Mouse (Mus musculus) midbrain, embryonic 12.5 days (tissue): ENCODE data around the gene Sox18. TPM values are rescaled to one million over a fixed set of nuclear protein-coding genes. Genes with fewer than 3 reads are reported as not detected.
A peak's percentile ranks its signal among the peaks of the same experiment; 100 is the strongest.

Experiments used
- ATAC-seq: fragments of 200-750 bp; cut with Nextera tagmentation; 2 replicates; pipeline ENCODE4 v1.8.0; 2017; ENCODE audit warnings: low read depth, moderate TSS enrichment, moderate library complexity; ENCODE audit not compliant: low FRiP score
- H3K27ac ChIP-seq: fragments of 300-500 bp; sonication (generic); replicated peaks from 2 replicates; pipeline ENCODE4 v1.5.1; 2016; ENCODE audit warnings: mild to moderate bottlenecking
- H3K27me3 ChIP-seq: fragments of 300-500 bp; sonication (generic); 2 replicates; pipeline ENCODE4 v1.6.1; 2016; ENCODE audit warnings: mild to moderate bottlenecking
- H3K36me3 ChIP-seq: fragments of 300-500 bp; sonication (generic); 2 replicates; pipeline ENCODE4 v1.6.1; 2016
- H3K4me1 ChIP-seq: fragments of 300-500 bp; sonication (generic); 2 replicates; pipeline ENCODE4 v1.6.1; 2016
- H3K4me2 ChIP-seq: fragments of 300-500 bp; sonication (generic); replicated peaks from 2 replicates; pipeline ENCODE4 v1.6.1; 2016; ENCODE audit warnings: mild to moderate bottlenecking, moderate library complexity
- H3K4me3 ChIP-seq: fragments of 300-500 bp; sonication (generic); 2 replicates; pipeline ENCODE4 v1.5.1; 2016; ENCODE audit warnings: mild to moderate bottlenecking
- H3K9ac ChIP-seq: fragments of 300-500 bp; sonication (generic); replicated peaks from 2 replicates; pipeline ENCODE4 v1.6.1; 2016; ENCODE audit warnings: mild to moderate bottlenecking, moderate library complexity
- H3K9me3 ChIP-seq: fragments of 300-500 bp; sonication (generic); 2 replicates; pipeline ENCODE4 v1.6.1; 2016; ENCODE audit warnings: mild to moderate bottlenecking
- WGBS: fragments of 180-500 bp; shearing (Covaris S2); methylation state at CpG from one replicate; pipeline ENCODE4 v1.1.7; 2016; 5-methylcytosine and 5-hydroxymethylcytosine counted together
- polyA plus RNA-seq: library from polyadenylated mRNA; unstranded; fragments of >200 nt; fragmentation: Nextera tagmentation; extraction: Ambion mirVana; gene quantifications from 2 replicates; pipeline ENCODE4 v1.2.1, GENCODE M21; 2016

Sox18 gene
- polyA plus RNA-seq, 1 experiment from 2014 or later, result 19.3 TPM

DNA sequence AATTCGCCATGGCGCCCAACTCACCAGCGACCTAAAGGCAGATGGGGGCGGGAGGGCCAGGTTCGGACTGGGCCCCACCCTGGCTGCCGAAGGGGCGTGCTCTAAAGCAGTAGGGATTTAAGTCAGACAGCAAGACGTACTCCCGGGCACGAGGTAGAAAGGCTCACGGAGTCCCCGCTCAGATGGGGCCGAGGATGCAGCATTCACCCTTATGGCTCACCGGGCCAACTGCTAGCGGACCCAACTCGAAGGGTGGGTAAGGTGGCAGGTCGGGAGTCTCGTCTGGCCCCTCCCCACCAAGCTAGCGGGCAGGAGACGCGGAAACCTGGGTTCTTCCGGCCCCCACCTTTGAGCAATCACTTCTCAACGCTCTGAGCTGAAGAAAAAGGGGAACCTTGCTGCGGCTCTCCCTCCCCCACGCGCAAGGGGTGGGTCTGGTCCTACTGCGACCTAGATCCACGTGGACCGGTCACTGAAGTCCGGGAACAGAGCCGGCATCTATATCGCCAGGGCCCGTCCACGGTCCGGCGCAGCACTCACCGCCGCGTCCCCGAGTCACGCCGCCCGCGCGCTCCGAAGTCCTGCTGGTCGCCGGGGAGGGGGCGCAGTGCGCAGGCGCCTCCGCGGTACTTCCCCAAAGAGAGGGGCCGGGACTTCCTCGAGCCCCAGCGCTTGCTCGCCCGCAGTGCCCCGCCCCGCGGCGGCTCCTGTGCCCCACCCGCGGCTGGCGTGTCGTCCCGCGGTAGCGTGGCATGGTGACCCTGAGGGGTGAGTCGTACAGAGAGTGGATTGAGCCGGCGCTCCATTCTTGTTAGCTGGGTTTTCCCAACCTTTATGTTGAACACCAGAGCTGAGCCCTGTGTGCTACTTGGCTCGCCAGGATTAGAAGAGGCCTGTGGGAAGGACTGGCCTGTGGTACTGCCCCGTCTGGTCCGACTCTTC, 22.2 kb upstream of the Sox18 start, which contains the start of gene Rgs19:
Gene Rgs19, minus strand, starts transcription at position 639 of the 942 bp plus-strand sequence.
- peaks cover 14% of the 10 kb centered on the region for H3K36me3 ChIP-seq
- H3K9ac ChIP-seq, result peak within 1 kb of the TSS; percentile 75
- H3K27me3 ChIP-seq, result peaks cover 28% of the 10 kb centered on the region; the same call in 1 of the 2 replicates
- H3K4me2 ChIP-seq, result peak within 1 kb of the TSS; percentile 96
- under 1% methylated on average over 72 of the region's 75 CpGs for WGBS
- H3K4me1 ChIP-seq, result peaks cover 19% of the 10 kb centered on the region
- H3K4me3 ChIP-seq, result peak within 1 kb of the TSS; percentile 68
- peak within 1 kb of the TSS; percentile 35; the same call in 1 of the 2 replicates for H3K27ac ChIP-seq
- H3K9me3 ChIP-seq, result no peaks in the 10 kb centered on the region
- peak; percentile 87 for ATAC-seq

DNA sequence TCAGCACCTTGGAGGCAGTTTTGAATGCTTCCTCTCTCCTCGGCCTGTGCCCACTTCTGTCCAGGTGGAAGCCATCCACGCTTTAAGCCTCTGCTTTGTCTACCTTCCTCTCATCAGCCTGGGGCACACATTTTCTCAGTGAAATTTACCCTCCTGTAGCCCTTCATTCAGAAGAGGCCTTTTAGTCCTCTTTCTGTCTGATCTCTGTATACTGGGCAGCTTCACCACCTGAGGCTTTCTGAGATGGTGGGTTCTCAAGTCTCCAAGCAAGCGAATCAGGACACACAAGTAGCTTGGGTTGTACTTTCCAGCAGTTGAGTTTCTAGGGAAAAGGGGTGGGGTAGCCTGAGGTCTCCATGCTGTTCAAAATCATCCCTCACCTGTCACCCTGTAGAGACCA, 20.9 kb upstream of the Sox18 start:
- no peak for ATAC-seq
- Histone ChIP-seq H3K4me2 (peak overlapping the region; percentile 96), H3K9me3 (no peaks in the 10 kb centered on the region), H3K27me3 (peaks cover 26% of the 10 kb centered on the region; the same call in 1 of the 2 replicates), H3K36me3 (peaks cover 27% of the 10 kb centered on the region), H3K9ac (no peak overlapping the region), H3K27ac (no peak overlapping the region), H3K4me1 (peaks cover 19% of the 10 kb centered on the region), H3K4me3 (0 out of 2 replicates have a peak overlapping the region, but pooled peaks have one; percentile 68)
- 89% methylated on average over 3 of the region's 3 CpGs for WGBS

DNA sequence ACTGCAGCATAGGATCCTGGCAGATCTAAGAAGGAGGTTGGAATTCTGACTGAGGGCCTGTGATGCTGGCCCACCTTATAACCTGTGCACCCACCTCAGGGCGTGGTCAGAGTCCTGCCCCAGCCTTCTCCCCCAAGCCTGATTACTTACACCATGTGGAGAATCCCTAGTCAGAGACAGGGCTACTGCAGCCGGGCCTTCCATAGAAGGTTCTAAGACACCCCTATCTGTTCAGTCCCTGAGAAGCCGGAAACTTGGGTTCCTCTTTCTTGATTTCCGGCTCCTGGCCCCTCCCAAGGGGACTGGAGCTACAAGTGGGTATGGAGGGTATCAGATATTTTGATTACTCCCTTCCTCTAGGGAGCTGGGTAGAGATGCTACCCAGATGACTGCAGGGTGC, 20.1 kb upstream of the Sox18 start:
- H3K4me3 ChIP-seq, result no peak overlapping the region
- H3K27ac ChIP-seq, result no peak overlapping the region
- WGBS, result 89% methylated on average over 4 of the region's 4 CpGs
- H3K4me2 ChIP-seq, result no peak overlapping the region
- H3K27me3 ChIP-seq, result peaks cover 18% of the 10 kb centered on the region; the same call in 1 of the 2 replicates
- H3K9me3 ChIP-seq, result no peaks in the 10 kb centered on the region
- peaks cover 34% of the 10 kb centered on the region for H3K36me3 ChIP-seq
- peaks cover 19% of the 10 kb centered on the region for H3K4me1 ChIP-seq
- no peak for ATAC-seq
- no peak overlapping the region for H3K9ac ChIP-seq

DNA sequence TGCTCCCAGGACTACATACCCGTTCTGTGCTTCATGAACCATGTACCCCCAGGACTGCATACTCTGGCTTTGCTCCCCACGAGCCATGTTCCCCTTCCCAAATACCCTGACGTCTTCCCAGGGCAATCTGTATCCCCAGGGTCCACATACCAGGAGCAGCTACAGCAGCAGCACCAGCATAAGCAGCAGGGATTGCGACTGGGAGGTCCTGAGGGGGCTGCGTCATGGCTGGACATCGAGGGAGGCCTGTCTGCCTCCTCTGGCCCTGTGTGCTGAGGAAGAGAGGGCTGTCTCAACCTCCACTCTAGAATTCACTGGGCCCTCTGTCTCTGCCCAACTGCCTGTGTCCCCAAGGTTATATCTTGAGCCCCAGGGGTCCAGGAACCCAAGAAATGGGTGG, 19.6 kb upstream of the Sox18 start:
- no peak overlapping the region for H3K4me3 ChIP-seq
- peaks cover 19% of the 10 kb centered on the region for H3K4me1 ChIP-seq
- no peak overlapping the region for H3K9ac ChIP-seq
- no peak overlapping the region for H3K4me2 ChIP-seq
- H3K27ac ChIP-seq, result no peak overlapping the region
- no peak for ATAC-seq
- peaks cover 38% of the 10 kb centered on the region for H3K36me3 ChIP-seq
- peaks cover 14% of the 10 kb centered on the region; the same call in 1 of the 2 replicates for H3K27me3 ChIP-seq
- no peaks in the 10 kb centered on the region for H3K9me3 ChIP-seq
- WGBS, result 84% methylated on average over 6 of the region's 6 CpGs

DNA sequence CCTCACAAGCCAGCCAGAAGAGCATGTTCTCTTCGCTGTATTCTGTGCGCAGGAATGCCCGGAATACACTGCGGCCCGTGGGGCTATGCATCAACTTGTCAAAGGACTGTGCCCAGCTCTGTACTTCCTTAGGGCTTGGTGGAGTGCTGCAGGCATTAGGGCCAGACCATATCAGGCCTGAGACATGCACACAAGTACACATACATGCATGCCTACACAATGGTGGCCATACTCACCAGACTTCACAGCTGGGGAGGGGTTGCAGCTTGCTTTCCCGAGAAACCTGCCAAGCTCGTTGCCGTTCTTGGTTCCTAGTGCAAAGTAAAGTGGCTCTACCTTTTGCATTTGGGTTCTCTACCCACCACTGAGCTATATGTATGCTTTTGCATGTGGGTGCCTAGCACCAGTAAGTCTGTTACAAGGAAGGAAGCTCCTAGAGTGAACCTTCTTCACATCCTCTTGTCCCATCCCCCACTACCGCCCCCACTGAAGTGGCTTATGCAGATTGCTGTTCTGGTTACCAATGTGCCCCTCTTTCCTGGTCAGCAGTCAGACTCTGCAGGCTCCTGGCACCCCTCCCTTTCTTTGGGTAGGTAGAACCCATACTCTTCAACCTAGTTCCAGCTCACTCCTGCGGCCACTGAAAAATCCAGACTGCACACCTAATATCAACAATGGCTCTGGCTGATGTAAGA, 18.2 kb upstream of the Sox18 start:
- H3K4me1 ChIP-seq, result peaks cover 19% of the 10 kb centered on the region
- H3K9ac ChIP-seq, result no peak overlapping the region

DNA sequence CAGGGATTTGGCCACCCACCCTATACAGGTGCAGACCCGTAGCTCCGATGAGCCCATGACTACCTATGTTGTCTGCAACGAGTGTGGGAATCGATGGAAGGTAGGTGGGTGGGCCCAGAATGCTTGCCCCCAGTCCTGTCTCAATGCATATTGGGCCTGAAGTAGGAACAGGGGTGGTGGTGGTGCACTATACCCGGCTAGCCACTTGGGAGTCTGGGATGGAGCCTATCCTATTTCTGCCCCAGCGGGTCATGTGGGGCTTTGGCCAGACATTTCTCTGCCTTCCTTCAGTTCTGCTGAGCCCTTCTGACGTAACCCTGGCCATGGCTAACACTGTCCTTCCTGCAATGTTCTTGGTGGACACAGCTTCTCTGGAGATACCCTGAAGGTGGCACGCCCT, 16.1 kb upstream of the Sox18 start:
- Histone ChIP-seq H3K4me3 (no peak overlapping the region), H3K9me3 (no peaks in the 10 kb centered on the region), H3K4me1 (peaks cover 5% of the 10 kb centered on the region), H3K27ac (no peak overlapping the region), H3K9ac (no peak overlapping the region), H3K4me2 (no peak overlapping the region), H3K27me3 (no peaks in the 10 kb centered on the region), H3K36me3 (peaks cover 43% of the 10 kb centered on the region)
- WGBS, result 94% methylated on average over 8 of the region's 8 CpGs
- no peak for ATAC-seq

More for the DNA sequence above, 18.2 kb upstream of the Sox18 start:
- peaks cover 43% of the 10 kb centered on the region for H3K36me3 ChIP-seq
- H3K4me2 ChIP-seq, result no peak overlapping the region
- WGBS, result 91% methylated on average over 10 of the region's 10 CpGs
- ATAC-seq, result no peak
- no peak overlapping the region for H3K4me3 ChIP-seq
- H3K9me3 ChIP-seq, result no peaks in the 10 kb centered on the region
- H3K27me3 ChIP-seq, result 0 out of 2 replicates have a peak, but pooled peaks cover 2% of the 10 kb centered on the region
- H3K27ac ChIP-seq, result no peak overlapping the region; the same call in 1 of the 2 replicates

DNA sequence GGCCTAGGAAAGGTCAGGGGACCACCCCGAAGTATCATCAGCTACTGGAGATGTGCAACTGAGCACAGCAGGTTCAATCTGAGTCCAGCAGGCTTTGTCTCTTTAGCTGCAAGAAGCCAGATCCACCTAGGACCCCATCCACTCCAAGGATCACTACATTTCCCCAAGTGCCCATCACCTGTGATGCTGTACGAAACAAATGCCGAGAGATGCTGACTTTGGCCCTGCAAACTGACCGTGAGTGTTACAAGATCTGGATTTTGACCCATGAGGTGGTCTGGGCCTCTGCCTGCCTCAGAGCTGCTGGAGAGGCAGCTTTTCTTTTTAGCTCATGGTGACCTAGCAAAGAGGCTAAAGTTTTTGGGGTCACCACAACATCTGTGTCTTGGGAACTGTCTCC, 14.2 kb upstream of the Sox18 start:
- Histone ChIP-seq H3K27me3 (0 out of 2 replicates have a peak, but pooled peaks cover 4% of the 10 kb centered on the region), H3K9me3 (no peaks in the 10 kb centered on the region), H3K4me1 (peaks cover 6% of the 10 kb centered on the region; the same call in 1 of the 2 replicates), H3K4me3 (no peak overlapping the region), H3K9ac (no peak overlapping the region), H3K27ac (no peak overlapping the region), H3K4me2 (no peak overlapping the region), H3K36me3 (peaks cover 43% of the 10 kb centered on the region)
- 95% methylated on average over 4 of the region's 4 CpGs for WGBS
- ATAC-seq, result no peak

DNA sequence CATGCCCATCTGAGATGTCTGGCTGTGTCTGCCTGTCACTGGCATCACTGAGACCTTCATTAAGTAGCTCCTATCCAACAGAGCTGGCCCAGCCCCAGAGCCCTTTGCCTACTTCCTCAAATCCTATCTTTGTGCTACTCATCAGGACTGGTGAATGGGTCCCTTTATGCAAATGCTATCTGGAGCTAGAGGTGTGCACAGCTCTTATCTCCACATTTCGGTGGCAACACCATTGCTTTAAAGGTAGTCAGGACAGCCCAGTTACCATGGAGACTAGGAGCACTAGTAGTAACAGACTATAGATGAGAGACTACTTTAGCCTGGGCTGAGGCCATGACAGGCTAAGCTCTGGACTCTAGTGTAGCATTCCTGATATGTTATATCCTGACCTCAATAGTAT, 13.3 kb upstream of the Sox18 start:
- no peak for ATAC-seq
- Histone ChIP-seq H3K4me3 (no peak overlapping the region), H3K9me3 (no peaks in the 10 kb centered on the region), H3K27ac (no peak overlapping the region), H3K4me2 (no peak overlapping the region), H3K27me3 (0 out of 2 replicates have a peak, but pooled peaks cover 4% of the 10 kb centered on the region), H3K4me1 (peaks cover 12% of the 10 kb centered on the region), H3K9ac (no peak overlapping the region), H3K36me3 (peaks cover 39% of the 10 kb centered on the region)
- 81% methylated on average over 1 of the region's 1 CpGs for WGBS

DNA sequence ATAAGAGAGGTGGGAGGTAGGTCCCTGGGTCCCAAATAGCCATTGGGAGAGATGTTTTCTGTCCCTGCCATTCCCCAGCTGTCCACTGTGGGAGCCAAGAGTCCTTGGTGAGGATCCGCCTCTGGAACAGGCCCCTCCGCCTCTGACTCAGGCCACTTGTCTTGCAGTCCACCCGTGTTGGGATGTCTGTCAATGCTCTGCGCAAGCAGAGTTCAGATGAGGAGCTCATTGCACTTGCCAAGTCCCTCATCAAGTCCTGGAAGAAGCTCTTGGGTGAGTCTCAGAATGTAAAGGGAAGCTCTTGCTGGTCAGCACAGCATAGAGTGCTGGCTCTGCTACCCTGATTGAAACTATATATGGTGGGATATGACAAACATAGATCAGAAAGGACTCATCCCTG, 11.9 kb upstream of the Sox18 start:
- Histone ChIP-seq H3K9me3 (no peaks in the 10 kb centered on the region), H3K27me3 (peaks cover 4% of the 10 kb centered on the region; the same call in 1 of the 2 replicates), H3K4me3 (no peak overlapping the region), H3K4me2 (no peak overlapping the region), H3K9ac (no peak overlapping the region), H3K27ac (no peak overlapping the region), H3K4me1 (peaks cover 16% of the 10 kb centered on the region), H3K36me3 (peaks cover 27% of the 10 kb centered on the region)
- no peak for ATAC-seq
- WGBS, result 65% methylated on average over 4 of the region's 4 CpGs

DNA sequence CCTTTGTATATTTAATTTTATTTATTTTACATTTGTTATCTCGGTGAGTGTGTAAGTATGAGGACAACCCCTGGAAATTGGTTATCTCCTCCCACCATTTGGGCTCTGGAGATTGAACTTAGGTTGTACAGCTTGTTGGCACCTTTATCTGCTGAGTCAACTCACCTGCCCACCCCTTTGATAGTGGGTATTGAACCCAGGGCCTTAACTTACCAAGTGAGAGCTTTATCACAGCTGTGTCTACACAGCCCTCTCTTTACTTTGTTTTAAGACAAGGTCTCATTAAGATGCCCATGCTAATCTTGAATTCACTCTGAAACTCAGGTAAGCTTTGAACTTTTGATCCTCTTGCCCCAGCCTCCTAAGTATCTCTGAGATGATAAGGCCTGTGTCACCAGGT, 10.5 kb upstream of the Sox18 start:
- H3K4me3 ChIP-seq, result no peak overlapping the region
- no peak overlapping the region for H3K27ac ChIP-seq
- WGBS, result 91% methylated on average over 1 of the region's 1 CpGs

DNA sequence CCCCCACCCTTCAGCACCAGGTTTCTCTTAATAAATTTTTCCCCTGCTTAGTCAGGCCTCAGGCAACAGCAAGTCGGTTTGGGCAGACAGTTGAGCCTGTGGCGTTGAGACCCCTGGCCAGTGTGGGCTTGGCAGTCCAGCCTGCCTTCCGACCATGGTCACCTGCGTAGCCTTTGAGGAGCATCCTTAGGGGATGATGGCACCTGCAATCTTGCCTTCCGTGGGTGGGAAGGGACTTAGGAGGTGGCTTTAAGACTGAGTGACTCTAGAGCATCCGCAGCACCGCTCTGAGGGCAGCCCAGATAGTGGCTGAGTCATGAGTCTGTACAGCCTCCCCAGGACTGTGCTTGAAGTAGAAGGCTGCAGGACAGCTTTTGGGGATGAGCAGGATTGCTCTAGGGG, 9.3 kb upstream of the Sox18 start:
- ATAC-seq, result peak; percentile 14; the same call in 1 of the 2 replicates
- Histone ChIP-seq H3K27me3 (peaks cover 4% of the 10 kb centered on the region; the same call in 1 of the 2 replicates), H3K36me3 (0 out of 2 replicates have a peak, but pooled peaks cover under 1% of the 10 kb centered on the region), H3K4me3 (peak overlapping the region; percentile 67), H3K4me2 (peak overlapping the region; percentile 71), H3K9ac (peak overlapping the region; percentile 83), H3K27ac (peak overlapping the region; percentile 42; the same call in 1 of the 2 replicates), H3K9me3 (no peaks in the 10 kb centered on the region), H3K4me1 (peaks cover 23% of the 10 kb centered on the region)
- 13% methylated on average over 7 of the region's 7 CpGs for WGBS

More for the DNA sequence above, 10.5 kb upstream of the Sox18 start:
- Histone ChIP-seq H3K36me3 (peaks cover 13% of the 10 kb centered on the region), H3K9ac (no peak overlapping the region), H3K4me1 (peaks cover 16% of the 10 kb centered on the region), H3K9me3 (no peaks in the 10 kb centered on the region), H3K4me2 (no peak overlapping the region), H3K27me3 (peaks cover 4% of the 10 kb centered on the region; the same call in 1 of the 2 replicates)
- no peak for ATAC-seq
